Mouse (Mus musculus): Measurements from ENCODE around the gene 1700022I11Rik.
"Not testable (repeated sequence)": the region's sequence is repeated elsewhere in the genome, so short reads cannot be mapped to it uniquely, and the experiment has no call there.

- not testable (repeated sequence) for TF ChIP-seq CTCF (IDR thresholded peaks at IDR 0.05; ENCODE audit: borderline replicate concordance, control insufficient read depth, extremely low read depth, insufficient read depth, low read length, poor library complexity); POLR2A (IDR thresholded peaks at IDR 0.05; ENCODE audit: control insufficient read depth, extremely low read depth, insufficient read depth, low read length, poor library complexity)
Observed at GRCm38 (mm10) chr4:42980467-42980866, 11.1 kb downstream of the 1700022I11Rik start.
